Mouse (Mus musculus) bone marrow macrophage, adult 2 months (primary cell): Measurements from ENCODE around the gene Hist1h4i.

Experiments
- CTCF ChIP-seq: IDR thresholded peaks from 2 replicates; pipeline ENCODE4 v1.5.1; 2012; ENCODE audit warnings: low read depth, mild to moderate bottlenecking, low read length, moderate library complexity
- POLR2A ChIP-seq: IDR thresholded peaks from 2 replicates; pipeline ENCODE4 v1.6.1; 2012; ENCODE audit warnings: mild to moderate bottlenecking, low read depth, low read length, borderline replicate concordance

GRCm38 (mm10) chr13:21992550-21992949 is 48.6 kb downstream of the Hist1h4i start:
- TF ChIP-seq CTCF (no peak), POLR2A (no peak)
